Mouse (Mus musculus) olfactory bulb, adult 2 months (tissue): ENCODE measurements around the gene Gm5127.

Experiments
- CTCF ChIP-seq: fragments of 200-500 bp; IDR thresholded peaks from 2 replicates; pipeline ENCODE4 v1.5.1; 2012; ENCODE audit warnings: low read depth, mild to moderate bottlenecking, low read length, moderate library complexity; ENCODE audit not compliant: insufficient read depth
- POLR2A ChIP-seq: fragments of 200-500 bp; IDR thresholded peaks from 2 replicates; pipeline ENCODE4 v1.6.1; 2012; ENCODE audit warnings: mild to moderate bottlenecking, low read depth, low read length, moderate library complexity; ENCODE audit not compliant: insufficient read depth

GRCm38 (mm10) chrX:106622512-106622911, 39.5 kb downstream of the Gm5127 start:
- TF ChIP-seq CTCF (no peak), POLR2A (no peak)
